In genomic region chr2:151616551-151617329, GRCm38 (mm10) we compare ENCODE assay signal across 10 mouse cellular contexts. TPM values are rescaled to one million over a fixed set of nuclear protein-coding genes. Genes with fewer than 3 reads are reported as not detected.
DNase-seq lines count a peak whose midpoint lies in the region; ATAC-seq lines count a peak whose summit lies in the region.
"Had no signal": no experiment of that assay in that cellular context is flagged by ENCODE, and none has a peak within 500 bp of the region (broad histone marks: within the 10 kb centered on the region; RNA-seq: fewer than 3 reads in every experiment).

No protein-coding gene starts in this region.

- no peaks in the 10 kb centered on the region for H3K9me3 ChIP-seq in neural tube, embryonic 14.5 days (ENCODE audit: control insufficient read depth, low read length)
- no peaks in the 10 kb centered on the region for H3K9me3 ChIP-seq in neural tube, embryonic 15.5 days (replicated peaks)
- no peaks in the 10 kb centered on the region for H3K9me3 ChIP-seq in intestine, embryonic 16.5 days (ENCODE audit: control insufficient read depth, low read length)

- ATAC-seq in neural tube, embryonic 14.5 days (ENCODE audit: low read depth): peak; percentile 51; the same call in 1 of the 2 replicates
- ATAC-seq in neural tube, embryonic 15.5 days (ENCODE audit: low FRiP score): no peak
- peak; percentile 30; the same call in 1 of the 2 replicates for ATAC-seq in intestine, embryonic 16.5 days

- H3K4me3 ChIP-seq in neural tube, embryonic 14.5 days (ENCODE audit: low read depth, low read length): no peak overlapping the region
- no peak overlapping the region for H3K4me3 ChIP-seq in neural tube, embryonic 15.5 days (replicated peaks)
- H3K4me3 ChIP-seq in intestine, embryonic 16.5 days (ENCODE audit: low read length): no peak overlapping the region

- H3K4me1 ChIP-seq in neural tube, embryonic 14.5 days (ENCODE audit: control insufficient read depth, insufficient read depth, low read length): peaks cover 5% of the 10 kb centered on the region; the same call in 1 of the 2 replicates
- peaks cover 8% of the 10 kb centered on the region for H3K4me1 ChIP-seq in neural tube, embryonic 15.5 days
- H3K4me1 ChIP-seq in intestine, embryonic 16.5 days (ENCODE audit: control insufficient read depth, insufficient read depth, low read length): peaks cover 13% of the 10 kb centered on the region

- 0 out of 2 replicates have a peak overlapping the region, but pooled peaks have one; percentile 28 for H3K27ac ChIP-seq in neural tube, embryonic 14.5 days (ENCODE audit: low read depth, low read length)
- H3K27ac ChIP-seq in neural tube, embryonic 15.5 days (replicated peaks): no peak overlapping the region
- no peak overlapping the region for H3K27ac ChIP-seq in intestine, embryonic 16.5 days (ENCODE audit: low read length)

- no peaks in the 10 kb centered on the region for H3K27me3 ChIP-seq in neural tube, embryonic 14.5 days (ENCODE audit: control insufficient read depth, insufficient read depth, low read length)
- H3K27me3 ChIP-seq in neural tube, embryonic 15.5 days (replicated peaks): no peaks in the 10 kb centered on the region
- H3K27me3 ChIP-seq in intestine, embryonic 16.5 days (replicated peaks; ENCODE audit: control insufficient read depth, insufficient read depth, low read length): no peaks in the 10 kb centered on the region

- 63% methylated on average over 6 of the region's 6 CpGs for WGBS in neural tube, embryonic 14.5 days
- WGBS in neural tube, embryonic 15.5 days: 62% methylated on average over 6 of the region's 6 CpGs
- WGBS in intestine, embryonic 16.5 days: 71% methylated on average over 6 of the region's 6 CpGs

- H3K36me3 ChIP-seq in neural tube, embryonic 14.5 days (ENCODE audit: control insufficient read depth, insufficient read depth, low read length): no peaks in the 10 kb centered on the region
- H3K36me3 ChIP-seq in neural tube, embryonic 15.5 days: no peaks in the 10 kb centered on the region
- H3K36me3 ChIP-seq in intestine, embryonic 16.5 days (ENCODE audit: control insufficient read depth, insufficient read depth, low read length): no peaks in the 10 kb centered on the region

- no peak overlapping the region for H3K9ac ChIP-seq in neural tube, embryonic 14.5 days (replicated peaks; ENCODE audit: low read depth, low read length)
- no peak overlapping the region for H3K9ac ChIP-seq in neural tube, embryonic 15.5 days (replicated peaks)
- H3K9ac ChIP-seq in intestine, embryonic 16.5 days (ENCODE audit: low read depth, low read length): no peak overlapping the region

- DNase-seq in layer of hippocampus, adult 11-12 months (ENCODE audit: low spot score): peak; percentile 66
- DNase-seq in layer of hippocampus, adult 9-10 months (ENCODE audit: low spot score): no peak
- DNase-seq in telencephalon, adult 2 months (ENCODE audit: low read depth, low spot score): peak; percentile 70
- no peak for DNase-seq in spleen, postnatal 4 days (ENCODE audit: low spot score in 2 of 2)
- DNase-seq: heart, adult 11 months; thymus, postnatal 25 days had no signal

- H3K4me2 ChIP-seq in neural tube, embryonic 14.5 days (ENCODE audit: low read depth, low read length): no peak overlapping the region
- no peak overlapping the region for H3K4me2 ChIP-seq in neural tube, embryonic 15.5 days
- H3K4me2 ChIP-seq in intestine, embryonic 16.5 days (ENCODE audit: low read depth, low read length): no peak overlapping the region

RNA-seq across cellular contexts. Expression of gene Snph, which starts 15.7 kb away (rescaled TPM):
- polyA plus RNA-seq in neural tube, embryonic 14.5 days (2014; fragmentation: Nextera tagmentation; extraction: Ambion mirVana): 29.7 and 33.1 TPM in 2 replicates
- polyA plus RNA-seq in neural tube, embryonic 15.5 days (2015; fragmentation: Nextera tagmentation; extraction: Ambion mirVana): 28.6 and 33.0 TPM in 2 replicates
- polyA plus RNA-seq in intestine, embryonic 16.5 days (2015; fragmentation: Nextera tagmentation; extraction: Ambion mirVana): 1.8 and 2.0 TPM in 2 replicates

RNA-seq across cellular contexts. Expression of gene Sdcbp2, which starts 44.3 kb away (rescaled TPM):
- 0.72 and 1.1 TPM in 2 replicates for polyA plus RNA-seq in neural tube, embryonic 14.5 days (2014; fragmentation: Nextera tagmentation; extraction: Ambion mirVana)
- 1.2 and 2.8 TPM in 2 replicates for polyA plus RNA-seq in neural tube, embryonic 15.5 days (2015; fragmentation: Nextera tagmentation; extraction: Ambion mirVana)
- 23.2 and 24.3 TPM in 2 replicates for polyA plus RNA-seq in intestine, embryonic 16.5 days (2015; fragmentation: Nextera tagmentation; extraction: Ambion mirVana)

RNA-seq across cellular contexts. Expression of gene Rad21l, which starts 51.6 kb away (rescaled TPM):
- 0.15 and 0.40 TPM in 2 replicates for polyA plus RNA-seq in neural tube, embryonic 14.5 days (2014; fragmentation: Nextera tagmentation; extraction: Ambion mirVana)
- 0.33 and 0.36 TPM in 2 replicates for polyA plus RNA-seq in neural tube, embryonic 15.5 days (2015; fragmentation: Nextera tagmentation; extraction: Ambion mirVana)
- not detected in 2 replicates for polyA plus RNA-seq in intestine, embryonic 16.5 days (2015; fragmentation: Nextera tagmentation; extraction: Ambion mirVana)
- polyA plus RNA-seq: liver, embryonic 16.5 days had no signal

Comparison
In these comparisons a context has a peak if more than half of its experiments do, and no peak if none do; other contexts are left out.
1. DNase-seq: peak in layer of hippocampus, adult 11-12 months (single experiment) and telencephalon, adult 2 months (single experiment); none in layer of hippocampus, adult 9-10 months (single experiment) and spleen, postnatal 4 days (0 of 2).